Mouse (Mus musculus) neural tube, embryonic 14.5 days (tissue): Measurements from ENCODE around the gene Taar7d. TPM values are rescaled to one million over a fixed set of nuclear protein-coding genes. Genes with fewer than 3 reads are reported as not detected.

Source experiments
- ATAC-seq: fragments of 200-750 bp; cut with Nextera tagmentation; 2 replicates; pipeline ENCODE4 v1.8.0; 2017; ENCODE audit warnings: low read depth, mild to moderate bottlenecking, moderate TSS enrichment, moderate library complexity
- H3K27ac ChIP-seq: fragments of 300-500 bp; sonication (generic); 2 replicates; pipeline ENCODE4 v1.5.1; 2014; ENCODE audit warnings: low read depth, mild to moderate bottlenecking, control low read depth, low read length, moderate library complexity, mixed read lengths
- H3K27me3 ChIP-seq: fragments of 300-500 bp; sonication (generic); 2 replicates; pipeline ENCODE4 v1.6.1; 2014; ENCODE audit warnings: low read length; ENCODE audit not compliant: control insufficient read depth, insufficient read depth
- H3K36me3 ChIP-seq: fragments of 300-500 bp; sonication (generic); 2 replicates; pipeline ENCODE4 v1.6.1; 2014; ENCODE audit warnings: low read length, mixed read lengths; ENCODE audit not compliant: control insufficient read depth, insufficient read depth
- H3K4me1 ChIP-seq: fragments of 300-500 bp; sonication (generic); 2 replicates; pipeline ENCODE4 v1.6.1; 2014; ENCODE audit warnings: low read length; ENCODE audit not compliant: control insufficient read depth, insufficient read depth
- H3K4me2 ChIP-seq: fragments of 300-500 bp; sonication (generic); 2 replicates; pipeline ENCODE4 v1.6.1; 2014; ENCODE audit warnings: mild to moderate bottlenecking, low read depth, low read length, control low read depth
- H3K4me3 ChIP-seq: fragments of 300-500 bp; sonication (generic); 2 replicates; pipeline ENCODE4 v1.5.1; 2014; ENCODE audit warnings: low read depth, low read length, control low read depth, mixed read lengths
- H3K9ac ChIP-seq: fragments of 300-500 bp; sonication (generic); replicated peaks from 2 replicates; pipeline ENCODE4 v1.6.1; 2014; ENCODE audit warnings: low read depth, mild to moderate bottlenecking, control low read depth, low read length, mixed read lengths
- H3K9me3 ChIP-seq: fragments of 300-500 bp; sonication (generic); 2 replicates; pipeline ENCODE4 v1.6.1; 2016; ENCODE audit warnings: low read length; ENCODE audit not compliant: control insufficient read depth
- WGBS: fragments of 180-500 bp; shearing (Covaris S2); extraction: QIAGEN DNeasy Blood & Tissue Kit; methylation state at CpG from one replicate; pipeline ENCODE4 v1.1.7; 2014; 5-methylcytosine and 5-hydroxymethylcytosine counted together
- polyA plus RNA-seq: library from polyadenylated mRNA; unstranded; fragments of >200 nt; fragmentation: Nextera tagmentation; extraction: Ambion mirVana; gene quantifications from 2 replicates; pipeline ENCODE4 v1.2.1, GENCODE M21; 2014

The Taar7d gene
- polyA plus RNA-seq: not detected in 2 replicates

- Histone ChIP-seq H3K27ac (no peak within 1 kb of the TSS), H3K36me3 (no peaks in the 10 kb centered on the region), H3K9ac (no peak within 1 kb of the TSS), H3K9me3 (no peaks in the 10 kb centered on the region), H3K27me3 (no peaks in the 10 kb centered on the region), H3K4me1 (no peaks in the 10 kb centered on the region), H3K4me3 (no peak within 1 kb of the TSS), H3K4me2 (no peak within 1 kb of the TSS)
- ATAC-seq: no peak
Measured at GRCm38 (mm10) chr10:24026922-24027321, at the start of gene Taar7d. Gene Taar7d (plus strand): TSS chr10:24027222.

GRCm38 (mm10) chr10:23977958-23978357 lies 49.1 kb upstream of the Taar7d start:
- Histone ChIP-seq H3K9ac (no peak overlapping the region), H3K9me3 (no peaks in the 10 kb centered on the region), H3K4me1 (no peaks in the 10 kb centered on the region), H3K27ac (no peak overlapping the region), H3K36me3 (no peaks in the 10 kb centered on the region), H3K4me2 (no peak overlapping the region), H3K27me3 (no peaks in the 10 kb centered on the region), H3K4me3 (no peak overlapping the region)
- 40% methylated on average over 4 of the region's 4 CpGs for WGBS
- ATAC-seq: no peak

- WGBS: 44% methylated on average over 16 of the region's 16 CpGs
- Histone ChIP-seq H3K27me3 (no peaks in the 10 kb centered on the region), H3K4me2 (no peak overlapping the region), H3K27ac (no peak overlapping the region), H3K36me3 (no peaks in the 10 kb centered on the region), H3K9me3 (no peaks in the 10 kb centered on the region), H3K4me1 (no peaks in the 10 kb centered on the region), H3K4me3 (no peak overlapping the region), H3K9ac (no peak overlapping the region)
- peak; percentile 83 for ATAC-seq
Measured at GRCm38 (mm10) chr10:23978901-23979705, 47.9 kb upstream of the Taar7d start.

DNA sequence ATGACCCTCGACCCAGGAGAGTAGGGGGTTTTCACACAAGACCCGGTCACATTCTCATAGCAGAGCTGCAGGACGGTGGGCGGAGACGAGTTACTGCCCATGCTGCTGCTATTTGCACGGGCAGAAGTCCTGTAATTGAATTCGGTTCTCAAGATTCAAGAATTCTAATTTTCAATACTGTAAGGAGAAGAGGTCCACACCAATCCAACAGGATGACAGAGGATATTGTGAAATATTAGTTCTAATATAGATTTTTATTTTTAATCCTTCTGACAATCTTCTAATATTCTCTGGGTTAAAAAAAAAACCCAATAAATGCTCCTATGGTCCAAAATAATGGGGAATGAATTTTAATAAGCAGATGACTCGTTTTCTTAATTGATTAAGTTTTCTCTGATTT lies 41.5 kb upstream of the Taar7d start, which contains the start of gene Taar6:
TSS of gene Taar6 (minus strand) at position 101 of the 400 bp plus-strand sequence.
- Histone ChIP-seq H3K27me3 (no peaks in the 10 kb centered on the region), H3K9ac (no peak within 1 kb of the TSS), H3K4me3 (no peak within 1 kb of the TSS), H3K4me1 (no peaks in the 10 kb centered on the region), H3K9me3 (no peaks in the 10 kb centered on the region), H3K27ac (no peak within 1 kb of the TSS), H3K36me3 (no peaks in the 10 kb centered on the region), H3K4me2 (no peak within 1 kb of the TSS)
- 77% methylated on average over 8 of the region's 8 CpGs for WGBS
- ATAC-seq: no peak

GRCm38 (mm10) chr10:23986419-23986818 lies 40.6 kb upstream of the Taar7d start:
- Histone ChIP-seq H3K4me1 (no peaks in the 10 kb centered on the region), H3K36me3 (no peaks in the 10 kb centered on the region), H3K9me3 (no peaks in the 10 kb centered on the region), H3K4me2 (no peak overlapping the region), H3K4me3 (no peak overlapping the region), H3K27me3 (no peaks in the 10 kb centered on the region), H3K9ac (no peak overlapping the region), H3K27ac (no peak overlapping the region)
- WGBS: 83% methylated on average over 5 of the region's 5 CpGs
- no peak for ATAC-seq

DNA sequence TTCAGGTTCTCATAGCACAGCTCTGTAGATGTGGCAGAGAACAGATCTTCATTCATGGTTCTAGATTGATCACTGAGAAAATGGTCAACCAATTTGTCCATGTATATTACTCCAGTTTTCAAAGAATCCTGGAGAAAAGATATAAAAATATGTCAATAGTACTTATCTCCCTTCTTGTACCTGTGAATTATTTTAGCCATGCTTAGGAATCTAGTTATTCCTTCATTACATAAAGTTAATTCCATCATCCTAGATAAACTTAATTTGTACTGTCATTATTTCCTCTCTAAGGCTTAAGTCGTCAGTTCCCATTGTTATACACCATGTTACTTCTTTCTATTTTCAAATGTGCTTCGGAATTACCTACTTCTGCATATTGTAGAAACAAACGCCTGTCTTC lies 33.6 kb upstream of the Taar7d start, which contains the start of gene Taar7a:
TSS of gene Taar7a (minus strand) at position 101 of the 400 bp plus-strand sequence.
- no peak for ATAC-seq
- H3K4me2 ChIP-seq: no peak within 1 kb of the TSS
- H3K4me3 ChIP-seq: no peak within 1 kb of the TSS
- no peaks in the 10 kb centered on the region for H3K9me3 ChIP-seq
- no peak within 1 kb of the TSS for H3K9ac ChIP-seq
- WGBS: 92% methylated on average over 3 of the region's 3 CpGs
- H3K27ac ChIP-seq: no peak within 1 kb of the TSS
- H3K4me1 ChIP-seq: no peaks in the 10 kb centered on the region
- no peaks in the 10 kb centered on the region for H3K36me3 ChIP-seq
- H3K27me3 ChIP-seq: no peaks in the 10 kb centered on the region

DNA sequence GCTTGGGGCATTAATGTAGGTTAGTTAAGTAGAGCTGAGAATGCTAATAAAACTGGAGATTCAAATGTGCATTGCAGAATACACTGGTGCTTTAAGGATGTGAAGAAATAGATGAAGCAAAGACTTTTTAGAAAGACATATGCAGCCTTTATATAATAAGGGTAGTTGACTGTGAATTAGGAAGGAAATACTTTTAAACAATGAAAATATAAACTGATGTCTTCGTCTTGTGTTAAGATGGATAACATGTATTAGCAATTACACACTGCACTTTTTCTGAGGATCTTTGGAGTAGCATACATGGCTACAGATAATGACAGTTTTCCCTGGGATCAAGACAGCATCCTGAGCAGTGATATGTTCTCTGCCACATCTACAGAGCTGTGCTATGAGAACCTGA lies 27.4 kb upstream of the Taar7d start, which contains the start of gene Taar7b:
TSS of gene Taar7b (plus strand) at position 301 of the 400 bp plus-strand sequence.
- Histone ChIP-seq H3K36me3 (no peaks in the 10 kb centered on the region), H3K27ac (no peak within 1 kb of the TSS), H3K9me3 (no peaks in the 10 kb centered on the region), H3K4me3 (no peak within 1 kb of the TSS), H3K27me3 (no peaks in the 10 kb centered on the region), H3K4me1 (no peaks in the 10 kb centered on the region), H3K4me2 (no peak within 1 kb of the TSS), H3K9ac (no peak within 1 kb of the TSS)
- 83% methylated on average over 1 of the region's 1 CpGs for WGBS
- no peak for ATAC-seq

GRCm38 (mm10) chr10:24006442-24006841 lies 20.6 kb upstream of the Taar7d start:
- no peak overlapping the region for H3K4me3 ChIP-seq
- no peak overlapping the region for H3K4me2 ChIP-seq
- ATAC-seq: no peak
- WGBS: 83% methylated on average over 1 of the region's 1 CpGs
- no peak overlapping the region for H3K9ac ChIP-seq
- H3K27me3 ChIP-seq: no peaks in the 10 kb centered on the region
- H3K27ac ChIP-seq: no peak overlapping the region
- no peaks in the 10 kb centered on the region for H3K9me3 ChIP-seq
- no peaks in the 10 kb centered on the region for H3K36me3 ChIP-seq
- H3K4me1 ChIP-seq: no peaks in the 10 kb centered on the region

DNA sequence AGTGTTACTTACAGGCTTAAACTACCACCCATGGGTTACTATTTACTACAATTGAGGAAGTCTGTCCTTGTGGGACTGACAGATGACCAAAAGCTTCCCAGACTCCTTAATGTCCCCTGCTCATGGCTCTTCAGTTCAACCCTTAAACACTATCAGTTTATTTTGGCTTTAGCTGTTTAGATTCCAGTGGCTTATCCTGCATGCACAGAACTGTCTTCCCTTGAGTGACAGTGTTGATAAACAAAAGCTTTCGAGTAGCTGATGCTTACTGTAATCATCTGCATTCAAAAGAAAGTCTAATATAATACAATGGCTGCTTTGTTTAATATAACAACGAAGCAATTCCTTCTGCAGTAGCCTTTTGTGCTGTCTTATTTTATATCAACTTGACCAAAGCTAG lies 20.0 kb upstream of the Taar7d start:
- Histone ChIP-seq H3K27ac (no peak overlapping the region), H3K4me3 (no peak overlapping the region), H3K4me1 (no peaks in the 10 kb centered on the region), H3K27me3 (no peaks in the 10 kb centered on the region), H3K36me3 (no peaks in the 10 kb centered on the region), H3K9ac (no peak overlapping the region), H3K4me2 (no peak overlapping the region), H3K9me3 (no peaks in the 10 kb centered on the region)
- WGBS: 74% methylated on average over 2 of the region's 2 CpGs
- ATAC-seq: no peak
